Mouse (Mus musculus): ENCODE results near the gene Plxna1. TPM values are rescaled to one million over a fixed set of nuclear protein-coding genes. Genes with fewer than 3 reads are reported as not detected.

Plxna1 gene
- total RNA-seq, 2 experiments from 2014 or later = 188 to 193 TPM

DNA sequence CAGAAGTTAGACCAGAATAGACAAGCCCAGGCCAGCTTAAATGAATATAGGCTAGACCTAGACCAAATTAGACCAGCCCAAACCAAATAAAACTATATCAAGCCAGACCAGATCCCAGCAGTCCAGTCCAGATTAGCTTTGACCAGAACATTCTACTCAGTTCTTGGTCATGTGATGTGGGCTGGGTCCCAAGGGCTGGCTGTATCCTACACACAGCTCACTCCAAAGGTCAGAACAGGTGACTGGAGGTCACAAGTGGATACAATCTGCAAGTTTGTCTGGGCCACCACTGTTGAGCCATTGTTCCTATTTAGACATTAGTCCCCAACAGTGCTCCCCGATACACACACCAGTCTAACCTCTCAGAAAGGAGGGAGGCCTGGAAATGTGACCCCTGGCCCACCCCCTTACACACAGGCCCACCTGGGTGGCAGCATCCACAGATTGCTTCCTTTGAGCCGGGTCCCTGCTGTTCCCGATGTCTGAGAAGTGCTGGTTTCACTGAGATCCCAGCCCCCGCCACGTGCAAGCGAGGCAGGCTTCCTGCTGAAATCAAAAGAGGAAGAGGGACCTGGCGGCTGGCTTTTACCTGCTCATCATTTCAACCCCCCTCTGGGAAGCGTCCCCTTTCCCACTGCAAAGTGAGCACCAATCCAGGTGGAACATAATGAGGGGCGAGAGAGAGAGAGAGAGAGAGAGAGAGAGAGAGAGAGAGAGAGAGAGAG lies 76.7 kb downstream of the Plxna1 start:
- DNase-seq = no peak
- intact Hi-C loops (cut with DNase I) = no loop called here

DNA sequence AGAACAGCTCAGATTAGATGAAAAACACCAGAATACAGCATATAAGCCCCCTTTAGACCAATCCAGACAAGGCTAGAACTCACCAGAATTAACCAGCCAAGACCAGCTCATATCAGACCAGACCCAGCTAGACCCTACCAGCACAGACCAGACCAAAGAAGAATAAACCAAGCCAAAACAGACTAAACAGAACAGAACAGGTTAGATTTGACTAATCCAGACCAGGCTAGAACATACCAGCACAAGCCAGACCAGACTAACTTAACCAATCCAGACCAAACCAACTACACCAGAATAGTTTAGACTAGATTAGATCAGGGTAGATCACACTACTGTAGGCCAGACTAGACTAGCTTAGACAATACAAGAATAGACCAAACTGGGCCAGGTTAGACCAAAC lies 77.3 kb downstream of the Plxna1 start:
- intact Hi-C loops (cut with DNase I) = no loop called here
- DNase-seq = no peak

DNA sequence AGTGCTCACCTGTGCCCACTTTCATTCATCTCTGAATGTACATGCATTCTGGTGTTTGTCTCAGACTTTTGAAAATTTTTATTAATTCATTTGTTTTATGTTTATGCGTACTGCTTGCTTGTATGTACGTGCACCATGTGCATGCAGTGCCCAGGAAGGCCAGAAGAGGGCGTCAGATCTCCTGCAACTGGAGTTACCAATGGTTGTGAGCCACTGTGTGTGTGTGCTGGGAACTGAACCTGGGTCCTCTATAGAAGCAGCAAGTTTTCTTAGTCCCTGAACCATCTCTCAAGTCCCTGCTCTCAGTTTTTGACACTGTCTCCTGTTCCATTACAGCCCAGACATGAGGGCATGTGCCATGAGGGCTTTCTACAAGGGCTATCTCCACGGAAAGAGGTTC lies 79.3 kb downstream of the Plxna1 start:
- DNase-seq = no peak
- intact Hi-C loops (cut with DNase I) = no loop called here

DNA sequence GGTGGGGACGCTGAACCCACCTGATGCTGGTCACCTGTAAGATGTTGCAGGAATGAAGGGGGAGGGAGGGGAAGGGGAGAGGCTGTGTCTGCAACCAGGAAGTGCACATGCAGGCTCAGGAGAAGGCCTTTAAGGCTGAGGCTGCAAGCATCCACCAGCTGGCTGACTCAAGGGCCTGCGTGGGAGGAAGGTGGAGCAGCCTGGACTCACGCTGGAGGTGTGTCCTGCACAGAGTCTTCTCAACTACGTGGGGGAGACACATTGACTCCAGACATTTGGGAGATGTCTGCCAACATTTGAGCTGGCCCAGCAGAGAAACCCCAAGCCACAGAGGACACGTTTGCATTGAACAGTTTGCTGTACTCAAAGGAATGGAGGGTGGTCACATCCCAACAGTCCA lies 79.8 kb downstream of the Plxna1 start:
- no peak for DNase-seq
- intact Hi-C loops (cut with DNase I) = no loop called here

DNA sequence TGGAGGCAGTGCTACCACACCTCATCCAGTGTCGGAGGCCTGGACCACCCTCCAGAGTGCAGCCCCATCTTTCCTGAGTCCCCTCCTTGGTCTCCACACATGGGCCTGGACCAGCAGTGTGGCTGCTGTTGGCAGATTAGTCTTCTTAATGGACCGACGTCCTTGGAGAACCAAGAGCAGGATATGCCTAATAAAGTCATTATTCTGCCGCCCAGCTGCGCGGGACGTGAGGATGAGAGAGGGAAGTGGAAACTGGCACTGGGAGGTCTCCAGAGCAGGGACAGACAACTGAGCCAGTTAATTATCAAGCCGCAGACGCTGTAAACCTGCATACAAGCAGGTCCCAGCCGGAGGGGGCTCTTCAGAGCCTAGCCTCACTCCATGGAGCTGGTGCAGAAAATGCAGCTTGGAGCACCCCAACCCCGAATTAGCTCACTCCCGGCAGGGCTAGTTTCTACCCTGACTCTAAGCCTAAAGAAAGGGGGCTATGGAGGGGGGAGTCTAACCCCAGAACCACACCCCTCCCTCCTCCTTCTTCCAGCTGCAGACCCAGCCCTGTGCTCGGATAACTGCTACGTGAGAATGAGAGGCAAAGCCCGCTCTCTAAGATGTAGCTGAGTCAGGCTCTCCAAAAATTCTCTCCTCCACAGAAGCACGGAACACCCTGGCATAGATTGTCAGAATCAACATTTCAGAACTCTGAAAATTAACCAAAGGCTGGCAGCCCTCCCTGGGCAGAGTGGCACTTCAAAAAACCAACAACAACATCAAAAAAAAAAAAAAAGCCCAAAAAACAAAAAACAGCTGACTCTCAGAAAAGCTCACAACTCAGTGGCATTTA lies 80.7 kb downstream of the Plxna1 start:
- no peak for DNase-seq
- intact Hi-C loops (cut with DNase I) = no loop called here

DNA sequence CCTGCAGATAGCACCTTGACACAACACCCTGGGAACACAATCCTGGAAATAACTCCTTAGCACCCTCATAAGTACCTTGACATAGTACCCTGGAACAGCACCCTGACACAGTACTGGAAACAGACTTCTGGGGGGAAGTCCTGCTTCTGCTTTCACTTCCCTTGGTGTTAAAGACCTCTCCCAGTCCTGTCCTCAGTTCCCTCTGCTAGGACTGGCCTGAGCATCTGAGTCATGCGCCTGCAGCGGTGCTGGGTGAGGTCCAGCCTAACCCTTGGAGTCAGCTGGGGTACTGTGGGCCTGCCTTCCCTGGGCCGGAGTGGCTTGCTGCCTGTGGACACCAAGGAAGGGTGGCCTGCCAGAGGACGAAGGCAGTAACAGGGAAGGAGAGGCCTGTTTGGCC lies 81.9 kb downstream of the Plxna1 start:
- intact Hi-C loops (cut with DNase I) = no loop called here
- no peak for DNase-seq

DNA sequence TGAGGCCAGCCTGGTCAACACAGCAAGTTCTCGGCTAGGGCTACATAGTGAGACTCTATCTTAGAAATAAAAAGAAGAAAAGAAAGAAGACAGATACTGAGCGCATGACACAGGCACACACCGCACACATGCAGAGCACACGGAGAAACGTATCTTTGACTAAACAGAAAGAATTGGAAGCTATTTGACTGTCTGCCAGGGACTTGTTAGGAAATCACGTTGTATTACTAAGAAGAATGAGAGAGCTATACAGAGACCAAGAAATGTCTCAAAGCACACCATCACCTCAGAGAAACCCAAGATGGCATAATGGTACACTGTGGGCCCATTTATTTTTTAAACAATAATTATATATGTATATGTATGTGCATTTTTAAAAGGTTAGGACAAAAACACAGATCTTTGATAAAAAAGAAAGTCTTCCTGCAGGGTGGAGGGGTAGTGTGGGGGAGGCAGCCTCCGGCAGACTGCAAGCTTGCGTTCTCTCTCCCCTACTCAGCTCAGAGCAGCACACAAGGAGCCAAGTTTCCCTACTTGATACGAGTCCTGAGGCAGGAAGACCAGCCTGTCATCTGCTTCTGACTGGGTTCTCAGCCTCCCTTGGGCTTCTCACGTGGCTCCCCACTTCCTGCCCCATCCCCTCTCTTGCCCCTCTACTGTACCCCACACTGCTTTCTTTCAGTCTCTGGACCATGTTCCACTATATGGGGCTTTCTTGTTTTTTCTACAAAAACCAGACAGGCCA lies 90.5 kb downstream of the Plxna1 start:
- intact Hi-C loops (cut with DNase I) = no loop called here
- no peak for DNase-seq

DNA sequence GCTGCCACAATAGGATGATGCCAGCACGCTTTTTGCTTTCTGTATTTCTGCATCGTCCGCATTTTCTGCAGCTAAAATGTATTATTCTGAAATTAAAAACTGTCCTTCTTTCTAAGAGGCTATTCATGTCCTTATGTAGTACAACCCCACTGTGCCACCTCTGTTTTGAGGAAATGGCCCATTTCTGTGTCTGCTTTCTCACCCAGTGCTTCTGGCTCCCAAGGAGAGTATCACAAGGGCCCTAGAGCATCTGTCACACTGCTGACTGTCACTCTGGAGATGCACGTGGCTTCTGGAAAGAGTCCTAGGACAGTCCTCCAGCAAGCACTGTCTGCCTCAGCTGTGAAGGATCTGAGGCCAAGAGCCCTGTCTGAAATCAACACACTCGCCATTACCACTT lies 95.2 kb downstream of the Plxna1 start:
- intact Hi-C loops (cut with DNase I) = no loop called here
- DNase-seq = no peak

Other genes with a start within 250 kb of the Plxna1 start
- 10 to 100 TPM; 84.9 to 88.1 TPM for gene Chchd6, start 233.0 kb upstream of the Plxna1 start, total RNA-seq (2021)